Mouse (Mus musculus): ENCODE data around the gene Senp6.

Senp6 gene

DNA sequence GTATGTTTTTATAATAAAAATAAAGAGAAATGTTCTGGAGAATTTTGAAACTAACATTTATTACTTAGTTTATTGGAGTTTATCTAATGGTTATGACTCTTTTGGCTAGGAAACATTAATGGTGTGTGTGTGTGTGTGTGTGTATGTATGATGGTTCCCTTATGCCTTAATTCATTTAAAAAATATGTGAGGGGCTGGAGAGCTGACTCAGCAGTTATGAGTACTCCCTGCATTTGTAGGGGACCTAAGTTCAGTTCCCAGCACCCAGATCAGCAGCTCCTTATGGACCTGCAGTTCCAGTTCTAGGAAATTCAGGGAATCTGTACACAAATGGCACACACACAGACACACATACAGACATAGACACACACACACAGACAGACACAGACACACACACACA, 104.5 kb downstream of the Senp6 start:
- no peak for DNase-seq (ENCODE audit: low spot score in 2 of 2)

DNA sequence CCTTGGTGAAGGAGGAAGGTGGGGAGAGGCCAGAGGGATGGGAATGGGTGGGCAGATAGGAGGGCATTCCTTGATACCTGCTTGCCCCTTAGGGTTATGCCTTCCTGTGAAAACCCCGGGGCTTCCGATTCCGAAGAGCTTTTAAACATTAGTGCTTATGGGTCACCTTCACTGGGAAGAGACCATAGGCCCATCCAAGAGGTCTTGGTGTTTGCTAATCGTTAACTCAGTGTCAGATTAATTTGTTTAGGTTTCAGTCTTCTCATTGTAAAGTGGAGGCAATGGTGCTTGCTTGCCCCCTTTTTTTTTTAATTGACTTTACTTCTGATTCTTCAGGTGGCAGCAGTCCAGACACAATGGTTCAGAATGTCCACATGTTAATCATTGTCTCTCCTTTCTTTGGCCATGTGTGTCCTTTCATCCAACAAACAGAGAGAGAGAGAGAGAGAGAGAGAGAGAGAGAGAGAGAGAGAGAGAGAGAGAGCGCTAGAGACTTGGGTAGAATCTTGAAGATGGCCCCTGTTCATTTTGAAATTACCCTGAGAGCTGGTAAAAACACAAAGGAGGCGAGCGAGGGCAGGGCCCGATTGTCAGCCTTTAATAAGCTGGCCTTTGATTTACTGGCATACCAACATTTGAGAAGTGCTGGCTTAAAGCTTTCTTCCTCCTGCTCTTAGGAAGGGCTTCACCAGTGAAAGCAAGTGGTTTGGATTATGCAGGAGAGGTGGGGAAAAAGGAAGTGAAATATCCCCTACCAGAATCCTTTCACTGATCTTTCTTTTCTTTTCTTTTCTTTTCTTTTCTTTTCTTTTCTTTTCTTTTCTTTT, 105.9 kb downstream of the Senp6 start:
- DNase-seq (ENCODE audit: low spot score in 2 of 2), result no peak

GRCm38 (mm10) chr9:80173629-80174028, 106.9 kb downstream of the Senp6 start:
- no peak for DNase-seq (ENCODE audit: low spot score in 2 of 2)

DNA sequence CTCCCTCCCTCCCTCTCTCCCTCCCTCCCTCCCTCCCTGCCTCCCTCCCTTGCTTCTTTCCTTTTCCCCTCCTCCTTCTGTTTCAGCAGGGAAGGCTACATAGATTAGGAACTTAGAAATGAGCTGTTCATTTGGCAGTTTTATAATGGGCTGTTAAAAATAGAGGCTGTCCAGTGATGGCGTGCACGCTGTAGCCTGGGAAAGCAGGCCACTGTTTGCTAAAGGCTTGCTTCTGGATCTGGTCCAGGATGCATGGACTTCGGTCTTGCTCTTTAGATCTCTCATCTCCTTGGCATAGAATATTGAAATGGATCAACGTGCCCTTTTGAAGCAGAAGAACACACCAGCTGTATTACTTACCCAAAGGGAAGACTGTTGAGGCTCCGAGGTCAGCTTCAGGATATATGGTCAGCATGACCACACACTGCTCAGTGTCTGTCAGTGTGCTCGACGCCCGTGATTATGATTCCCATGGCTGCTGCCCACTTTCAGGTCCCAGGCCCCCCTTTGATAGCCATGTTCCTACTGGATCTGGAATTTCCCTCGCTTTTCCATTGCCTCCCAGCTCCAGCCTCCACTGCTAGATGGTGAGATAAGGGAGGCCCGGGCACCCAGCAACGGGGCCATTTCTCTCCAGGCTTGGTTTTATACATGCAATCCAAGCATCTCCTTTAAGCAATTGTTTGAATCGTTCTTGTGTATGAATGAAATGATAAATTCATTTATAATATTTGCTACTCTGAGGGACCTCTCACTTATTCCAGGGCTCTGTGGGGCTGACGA, 110.2 kb downstream of the Senp6 start:
- no peak for DNase-seq (ENCODE audit: low spot score in 2 of 2)

DNA sequence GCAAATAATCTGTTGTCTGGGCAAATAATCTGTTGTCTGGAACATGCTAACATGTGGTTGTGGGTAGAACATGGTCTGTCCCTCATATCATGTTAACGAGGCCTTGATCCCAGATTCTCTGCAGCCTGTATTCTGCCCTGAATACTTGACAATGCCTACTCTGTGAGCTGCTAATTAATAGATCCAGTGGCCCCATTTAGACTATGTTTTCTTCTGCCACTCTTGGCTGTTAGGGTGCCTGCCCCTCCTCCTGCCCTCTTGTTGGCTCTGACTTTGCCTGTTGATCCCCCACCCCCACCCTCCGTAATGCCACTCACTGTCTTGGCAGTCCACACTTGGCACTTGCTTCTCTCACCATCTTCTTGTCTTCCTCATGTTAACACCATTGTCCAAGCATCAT, 112.0 kb downstream of the Senp6 start:
- DNase-seq (ENCODE audit: low spot score in 2 of 2), result no peak

GRCm38 (mm10) chr9:80179688-80180087, 113.0 kb downstream of the Senp6 start:
- no peak for DNase-seq (ENCODE audit: low spot score in 2 of 2)

GRCm38 (mm10) chr9:80180771-80181170, 114.1 kb downstream of the Senp6 start:
- DNase-seq (ENCODE audit: low spot score in 2 of 2), result no peak

DNA sequence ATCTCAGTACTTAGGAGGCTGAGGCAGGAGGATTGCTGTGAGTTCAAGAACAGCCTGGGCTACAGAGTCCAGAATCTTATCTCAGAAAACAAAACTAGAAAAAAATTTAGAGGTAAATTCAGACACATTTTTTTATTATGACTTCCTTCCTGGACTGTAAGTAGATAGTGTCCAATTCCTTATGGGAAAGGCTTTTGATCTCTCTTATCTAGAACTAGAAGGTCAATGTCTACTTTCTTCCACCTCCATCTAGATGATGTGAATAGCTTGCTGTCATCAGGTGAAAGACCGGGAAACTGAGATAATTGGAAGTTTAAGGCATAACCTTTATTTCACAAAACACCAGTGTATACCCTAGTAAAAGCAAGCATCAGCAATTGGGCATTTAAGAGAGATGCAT, 115.0 kb downstream of the Senp6 start:
- no peak for DNase-seq (ENCODE audit: low spot score in 2 of 2)

- DNase-seq (ENCODE audit: low spot score in 2 of 2), result no peak
These were observed 117.4 kb downstream of the Senp6 start for GRCm38 (mm10) chr9:80184138-80184537.

DNA sequence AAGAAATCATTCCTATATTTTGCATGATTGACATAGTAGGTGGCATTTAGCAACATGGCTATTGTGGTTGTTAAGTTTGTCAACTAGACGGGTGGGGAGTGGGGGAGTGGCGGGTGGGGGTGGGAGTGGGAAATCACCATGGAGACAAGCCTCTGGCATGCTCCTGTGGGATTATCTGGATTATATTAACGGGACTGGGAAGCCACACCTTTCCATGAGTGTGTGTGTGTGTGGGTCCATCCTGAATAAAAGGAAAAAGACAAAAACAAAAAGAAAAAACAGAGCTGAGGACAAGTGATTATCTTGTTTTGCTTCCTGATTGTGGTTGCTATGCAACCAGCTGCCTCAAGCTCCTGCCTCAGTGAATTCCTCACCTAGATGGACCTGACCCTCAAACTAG, 119.0 kb downstream of the Senp6 start:
- DNase-seq (ENCODE audit: low spot score in 2 of 2), result no peak

- no peak for DNase-seq (ENCODE audit: low spot score in 2 of 2)
These were observed 120.0 kb downstream of the Senp6 start for GRCm38 (mm10) chr9:80186693-80187092.

GRCm38 (mm10) chr9:80188324-80188893, 121.7 kb downstream of the Senp6 start:
- DNase-seq (ENCODE audit: low spot score in 2 of 2), result no peak

DNA sequence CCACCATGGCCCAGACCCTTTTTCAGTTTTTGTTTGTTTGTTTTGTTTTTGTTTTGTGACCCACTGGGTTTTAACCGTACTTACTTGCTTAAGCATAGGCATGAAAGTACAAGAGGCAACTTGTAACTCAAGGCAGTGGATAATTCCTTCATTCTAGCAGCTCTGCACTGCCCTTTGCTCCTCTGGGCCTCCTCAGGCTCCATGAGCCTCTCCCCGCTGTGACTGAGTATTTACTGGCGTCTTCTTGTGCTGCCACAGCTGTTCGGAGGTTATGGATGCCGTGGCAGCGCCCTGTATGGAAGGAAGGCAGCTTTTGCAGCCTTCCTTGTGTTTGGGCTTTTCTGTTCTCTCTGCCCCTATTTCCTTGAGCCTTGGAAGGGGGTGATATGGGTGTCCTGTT, 124.5 kb downstream of the Senp6 start:
- no peak for DNase-seq (ENCODE audit: low spot score in 2 of 2)

- DNase-seq (ENCODE audit: low spot score in 2 of 2), result no peak
These were observed 125.6 kb downstream of the Senp6 start for GRCm38 (mm10) chr9:80192324-80192723.

GRCm38 (mm10) chr9:80194446-80194845, 127.7 kb downstream of the Senp6 start:
- DNase-seq (ENCODE audit: low spot score in 2 of 2), result no peak

Measured in frontal cortex, postnatal 25 days (tissue).